Mouse (Mus musculus): ENCODE data around the gene Gm20388.

DNA sequence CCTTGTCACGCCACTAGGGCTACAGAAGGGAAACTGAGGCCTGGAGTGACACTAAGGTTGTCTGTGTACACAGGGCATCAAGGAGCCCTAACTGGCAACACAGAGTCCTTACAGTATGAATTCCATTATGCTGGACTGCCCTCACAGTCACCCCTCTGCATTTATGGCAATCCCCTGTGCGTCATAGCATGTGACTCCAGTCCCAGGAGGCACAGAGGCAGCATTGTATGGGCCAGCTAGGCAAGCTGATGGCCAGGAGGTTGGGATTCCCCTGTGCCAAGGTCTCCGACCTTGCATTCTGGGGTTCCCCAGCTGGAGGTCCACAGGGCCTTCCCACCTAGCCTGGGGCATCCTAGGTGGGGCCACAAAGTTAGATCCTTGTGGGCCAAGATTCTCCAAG is 2300.9 kb downstream of the Gm20388 start:
- TF ChIP-seq GATA1 (IDR thresholded peaks at IDR 0.05; ENCODE audit: low read length) = no peak
- no peak for TF ChIP-seq TAL1 (IDR thresholded peaks at IDR 0.05; ENCODE audit: low read length)

Data from erythroblast, embryonic 14.5 days (primary cell).